Mouse (Mus musculus) kidney, postnatal 0 days (tissue): ENCODE results near the gene Serp2. TPM values are rescaled to one million over a fixed set of nuclear protein-coding genes. Genes with fewer than 3 reads are reported as not detected.

ENCODE experiments used
- ATAC-seq: fragments of 200-750 bp; cut with Nextera tagmentation; replicated peaks from 2 replicates; pipeline ENCODE4 v1.8.0; 2017; ENCODE audit warnings: low read depth, moderate number of reproducible peaks, moderate TSS enrichment, moderate library complexity; ENCODE audit not compliant: low FRiP score
- DNase-seq: peaks from one replicate; pipeline ENCODE4 v3.0.0-alpha.2; 2016; ENCODE audit warnings: low spot score
- H3K27ac ChIP-seq: fragments of 300-500 bp; sonication (generic); 2 replicates; pipeline ENCODE4 v1.5.1; 2014; ENCODE audit warnings: mild to moderate bottlenecking
- H3K27me3 ChIP-seq: fragments of 300-500 bp; sonication (generic); 2 replicates; pipeline ENCODE4 v1.6.1; 2014; ENCODE audit warnings: low read length, mixed read lengths; ENCODE audit not compliant: insufficient read depth
- H3K36me3 ChIP-seq: fragments of 300-500 bp; sonication (generic); 2 replicates; pipeline ENCODE4 v1.6.1; 2014; ENCODE audit warnings: low read length, mixed read lengths; ENCODE audit not compliant: insufficient read depth
- H3K4me1 ChIP-seq: fragments of 300-500 bp; sonication (generic); replicated peaks from 2 replicates; pipeline ENCODE4 v1.6.1; 2014; ENCODE audit warnings: antibody characterized with exemption, low read length, mixed read lengths; ENCODE audit not compliant: insufficient read depth
- H3K4me2 ChIP-seq: fragments of 300-500 bp; sonication (generic); 2 replicates; pipeline ENCODE4 v1.6.1; 2014; ENCODE audit warnings: mild to moderate bottlenecking, low read length, moderate library complexity, mixed read lengths
- H3K4me3 ChIP-seq: fragments of 300-500 bp; sonication (generic); replicated peaks from 2 replicates; pipeline ENCODE4 v1.5.1; 2014; ENCODE audit warnings: low read depth, low read length
- H3K9ac ChIP-seq: fragments of 300-500 bp; sonication (generic); 2 replicates; pipeline ENCODE4 v1.6.1; 2014; ENCODE audit warnings: low read depth, low read length
- H3K9me3 ChIP-seq: fragments of 300-500 bp; sonication (generic); replicated peaks from 2 replicates; pipeline ENCODE4 v1.6.1; 2016; ENCODE audit warnings: low read length, inconsistent platforms, mixed read lengths
- CTCF ChIP-seq: IDR thresholded peaks from 2 replicates; pipeline ENCODE4 v1.5.1; 2016; ENCODE audit warnings: antibody characterized with exemption, low read depth, mild to moderate bottlenecking, moderate library complexity
- WGBS: fragments of 180-500 bp; shearing (Covaris S2); extraction: QIAGEN DNeasy Blood & Tissue Kit; methylation state at CpG from one replicate; pipeline ENCODE4 v1.1.7; 2014; 5-methylcytosine and 5-hydroxymethylcytosine counted together
- polyA plus RNA-seq: library from polyadenylated mRNA; unstranded; fragments of >200 nt; fragmentation: Nextera tagmentation; extraction: Ambion mirVana; gene quantifications from 2 replicates; pipeline ENCODE4 v1.2.1, GENCODE M21; 2015

Gene Serp2
- polyA plus RNA-seq, 1 experiment from 2014 or later: 13.7 TPM

GRCm38 (mm10) chr14:76497187-76497586 is 59.5 kb downstream of the Serp2 start:
- no peak for ATAC-seq
- no peak overlapping the region for H3K27ac ChIP-seq

GRCm38 (mm10) chr14:76495022-76495421 is 61.7 kb downstream of the Serp2 start:
- ATAC-seq (peak; percentile 53), DNase-seq (no peak)
- Histone ChIP-seq H3K9ac (no peak overlapping the region), H3K4me3 (no peak overlapping the region), H3K27me3 (no peaks in the 10 kb centered on the region), H3K27ac (no peak overlapping the region), H3K36me3 (no peaks in the 10 kb centered on the region), H3K4me1 (peaks cover 4% of the 10 kb centered on the region; the same call in 1 of the 2 replicates), H3K9me3 (no peaks in the 10 kb centered on the region), H3K4me2 (no peak overlapping the region)
- 49% methylated on average over 5 of the region's 5 CpGs for WGBS
- no peak for TF ChIP-seq CTCF

More at GRCm38 (mm10) chr14:76497187-76497586, 59.5 kb downstream of the Serp2 start:
- Histone ChIP-seq H3K9ac (no peak overlapping the region), H3K9me3 (no peaks in the 10 kb centered on the region), H3K27me3 (no peaks in the 10 kb centered on the region), H3K4me1 (peaks cover 7% of the 10 kb centered on the region; the same call in 1 of the 2 replicates), H3K36me3 (no peaks in the 10 kb centered on the region), H3K4me2 (no peak overlapping the region), H3K4me3 (no peak overlapping the region)
- no peak for DNase-seq
- WGBS: 65% methylated on average over 9 of the region's 9 CpGs
- TF ChIP-seq CTCF: no peak

GRCm38 (mm10) chr14:76489128-76489527 is 67.6 kb downstream of the Serp2 start:
- H3K9me3 ChIP-seq: no peaks in the 10 kb centered on the region
- 0 out of 2 replicates have a peak overlapping the region, but pooled peaks have one; percentile 54 for H3K27ac ChIP-seq
- no peak overlapping the region for H3K4me2 ChIP-seq
- no peak for TF ChIP-seq CTCF
- 75% methylated on average over 2 of the region's 2 CpGs for WGBS
- H3K9ac ChIP-seq: no peak overlapping the region
- no peak overlapping the region for H3K4me3 ChIP-seq
- no peak for DNase-seq
- H3K36me3 ChIP-seq: no peaks in the 10 kb centered on the region
- ATAC-seq: no peak
- no peaks in the 10 kb centered on the region for H3K27me3 ChIP-seq
- H3K4me1 ChIP-seq: peaks cover 5% of the 10 kb centered on the region; the same call in 1 of the 2 replicates

GRCm38 (mm10) chr14:76488101-76489044 is 68.3 kb downstream of the Serp2 start:
- Histone ChIP-seq H3K36me3 (no peaks in the 10 kb centered on the region), H3K27me3 (no peaks in the 10 kb centered on the region), H3K4me1 (peaks cover 5% of the 10 kb centered on the region; the same call in 1 of the 2 replicates), H3K27ac (peak overlapping the region; percentile 54), H3K4me2 (no peak overlapping the region), H3K9ac (no peak overlapping the region), H3K9me3 (no peaks in the 10 kb centered on the region), H3K4me3 (no peak overlapping the region)
- WGBS: 44% methylated on average over 18 of the region's 18 CpGs
- ATAC-seq (no peak; the same call in 1 of the 2 replicates), DNase-seq (no peak)
- TF ChIP-seq CTCF: peak; percentile 53

GRCm38 (mm10) chr14:76487609-76488008 is 69.1 kb downstream of the Serp2 start:
- Histone ChIP-seq H3K4me2 (no peak overlapping the region), H3K9me3 (no peaks in the 10 kb centered on the region), H3K4me1 (peaks cover 5% of the 10 kb centered on the region; the same call in 1 of the 2 replicates), H3K27me3 (no peaks in the 10 kb centered on the region), H3K9ac (no peak overlapping the region), H3K27ac (0 out of 2 replicates have a peak overlapping the region, but pooled peaks have one; percentile 54), H3K4me3 (no peak overlapping the region), H3K36me3 (no peaks in the 10 kb centered on the region)
- TF ChIP-seq CTCF: no peak
- ATAC-seq (no peak), DNase-seq (no peak)
- 65% methylated on average over 16 of the region's 16 CpGs for WGBS

- 0 out of 2 replicates have a peak, but pooled peaks have one; percentile 21 for ATAC-seq
- no peaks in the 10 kb centered on the region for H3K27me3 ChIP-seq
Observed at GRCm38 (mm10) chr14:76483701-76484100, 73.0 kb downstream of the Serp2 start.

More at GRCm38 (mm10) chr14:76483701-76484100, 73.0 kb downstream of the Serp2 start:
- Histone ChIP-seq H3K27ac (no peak overlapping the region), H3K4me1 (peaks cover 5% of the 10 kb centered on the region; the same call in 1 of the 2 replicates), H3K9ac (no peak overlapping the region), H3K4me3 (no peak overlapping the region), H3K4me2 (no peak overlapping the region), H3K9me3 (no peaks in the 10 kb centered on the region), H3K36me3 (no peaks in the 10 kb centered on the region)
- TF ChIP-seq CTCF: no peak
- WGBS: 75% methylated on average over 1 of the region's 1 CpGs
- DNase-seq: no peak

Other genes with a start within 250 kb of the Serp2 start
- 756 and 772 TPM in 2 replicates for gene Tsc22d1, start 141.9 kb downstream of the Serp2 start, polyA plus RNA-seq